Mouse (Mus musculus) heart, postnatal 0 days (tissue): ENCODE measurements at regions not wholly inside any gene's neighbourhood (a gene's known extent, or its start where the extent isn't known, plus 50 kb on each side); places are given as distances from the start of the nearest gene placed in this dataset.

Source experiments
- ATAC-seq: fragments of 200-750 bp; cut with Nextera tagmentation; 2 replicates; pipeline ENCODE4 v1.8.0; 2017; ENCODE audit warnings: low read depth, moderate number of reproducible peaks, moderate library complexity; ENCODE audit not compliant: insufficient read depth
- DNase-seq: peaks from one replicate; pipeline ENCODE4 v3.0.0-alpha.2; 2016; ENCODE audit warnings: low spot score
- H3K27ac ChIP-seq: fragments of 300-500 bp; sonication (generic); 2 replicates; pipeline ENCODE4 v1.5.1; 2014; ENCODE audit warnings: low read depth, mild to moderate bottlenecking
- H3K27me3 ChIP-seq: fragments of 300-500 bp; sonication (generic); 2 replicates; pipeline ENCODE4 v1.6.1; 2014; ENCODE audit warnings: low read length, mixed read lengths; ENCODE audit not compliant: control insufficient read depth, insufficient read depth
- H3K36me3 ChIP-seq: fragments of 300-500 bp; sonication (generic); replicated peaks from 2 replicates; pipeline ENCODE4 v1.6.1; 2014; ENCODE audit warnings: low read length, mixed read lengths; ENCODE audit not compliant: control insufficient read depth, insufficient read depth
- H3K4me1 ChIP-seq: fragments of 300-500 bp; sonication (generic); 2 replicates; pipeline ENCODE4 v1.6.1; 2014; ENCODE audit warnings: antibody characterized with exemption; ENCODE audit not compliant: control insufficient read depth, insufficient read depth
- H3K4me2 ChIP-seq: fragments of 300-500 bp; sonication (generic); 2 replicates; pipeline ENCODE4 v1.6.1; 2014; ENCODE audit warnings: low read depth, mild to moderate bottlenecking, low read length, moderate library complexity
- H3K4me3 ChIP-seq: fragments of 300-500 bp; sonication (generic); 2 replicates; pipeline ENCODE4 v1.5.1; 2014; ENCODE audit warnings: low read depth, low read length
- H3K9ac ChIP-seq: fragments of 300-500 bp; sonication (generic); replicated peaks from 2 replicates; pipeline ENCODE4 v1.6.1; 2014; ENCODE audit warnings: low read depth, low read length, mixed read lengths
- H3K9me3 ChIP-seq: fragments of 300-500 bp; sonication (generic); replicated peaks from 2 replicates; pipeline ENCODE4 v1.6.1; 2016; ENCODE audit warnings: low read length; ENCODE audit not compliant: control insufficient read depth
- CTCF ChIP-seq: IDR thresholded peaks from 2 replicates; pipeline ENCODE4 v1.5.1; 2016; ENCODE audit warnings: antibody characterized with exemption, control low read depth, low read depth
- EP300 ChIP-seq: IDR thresholded peaks from 2 replicates; pipeline ENCODE4 v1.6.1; 2016; ENCODE audit warnings: antibody characterized with exemption, low read depth
- WGBS: fragments of 180-500 bp; shearing (Covaris S2); extraction: QIAGEN DNeasy Blood & Tissue Kit; methylation state at CpG from one replicate; pipeline ENCODE4 v1.1.7; 2014; 5-methylcytosine and 5-hydroxymethylcytosine counted together

- Histone ChIP-seq H3K27ac (no peak overlapping the region), H3K4me3 (no peak overlapping the region), H3K9ac (no peak overlapping the region), H3K9me3 (no peaks in the 10 kb centered on the region), H3K4me2 (no peak overlapping the region), H3K4me1 (0 out of 2 replicates have a peak, but pooled peaks cover 6% of the 10 kb centered on the region), H3K27me3 (no peaks in the 10 kb centered on the region), H3K36me3 (no peaks in the 10 kb centered on the region)
- WGBS = 70% methylated on average over 4 of the region's 4 CpGs
- ATAC-seq (no peak), DNase-seq (no peak)
- TF ChIP-seq CTCF (no peak), EP300 (no peak)
Measured at GRCm38 (mm10) chr15:67048621-67049020, 547.9 kb upstream of the Lrrc6 start.

- H3K4me2 ChIP-seq = no peak overlapping the region
- H3K36me3 ChIP-seq = no peaks in the 10 kb centered on the region
- no peak overlapping the region for H3K4me3 ChIP-seq
- TF ChIP-seq EP300 (no peak), CTCF (no peak)
- H3K9me3 ChIP-seq = no peaks in the 10 kb centered on the region
- H3K27me3 ChIP-seq = no peaks in the 10 kb centered on the region
- no peak overlapping the region for H3K27ac ChIP-seq
- 92% methylated on average over 5 of the region's 5 CpGs for WGBS
- ATAC-seq (no peak), DNase-seq (no peak)
- no peak overlapping the region for H3K9ac ChIP-seq
- 0 out of 2 replicates have a peak, but pooled peaks cover 6% of the 10 kb centered on the region for H3K4me1 ChIP-seq
Measured at GRCm38 (mm10) chr15:67048148-67048547, 547.4 kb upstream of the Lrrc6 start.

GRCm38 (mm10) chr15:67045920-67046804 is 545.5 kb upstream of the Lrrc6 start:
- WGBS = 74% methylated on average over 12 of the region's 12 CpGs
- Histone ChIP-seq H3K36me3 (no peaks in the 10 kb centered on the region), H3K4me3 (no peak overlapping the region), H3K27ac (peak overlapping the region; percentile 34; the same call in 1 of the 2 replicates), H3K4me2 (no peak overlapping the region), H3K9ac (no peak overlapping the region), H3K4me1 (0 out of 2 replicates have a peak, but pooled peaks cover 6% of the 10 kb centered on the region), H3K9me3 (no peaks in the 10 kb centered on the region), H3K27me3 (no peaks in the 10 kb centered on the region)
- DNase-seq (no peak), ATAC-seq (no peak)
- TF ChIP-seq EP300 = no peak
- no peak for TF ChIP-seq CTCF

GRCm38 (mm10) chr15:67045329-67045728 is 544.6 kb upstream of the Lrrc6 start:
- peak; percentile 30; the same call in 1 of the 2 replicates for ATAC-seq
- no peak for TF ChIP-seq CTCF
- no peak for TF ChIP-seq EP300
- WGBS = 49% methylated on average over 3 of the region's 3 CpGs
- Histone ChIP-seq H3K27me3 (no peaks in the 10 kb centered on the region), H3K4me1 (peaks cover 11% of the 10 kb centered on the region), H3K4me2 (no peak overlapping the region), H3K4me3 (no peak overlapping the region), H3K36me3 (no peaks in the 10 kb centered on the region), H3K27ac (peak overlapping the region; percentile 34), H3K9ac (no peak overlapping the region), H3K9me3 (no peaks in the 10 kb centered on the region)
- no peak for DNase-seq

- no peaks in the 10 kb centered on the region for H3K9me3 ChIP-seq
- WGBS = 80% methylated on average over 4 of the region's 4 CpGs
- DNase-seq (no peak), ATAC-seq (no peak)
- H3K9ac ChIP-seq = no peak overlapping the region
- no peaks in the 10 kb centered on the region for H3K27me3 ChIP-seq
- TF ChIP-seq EP300 (no peak), CTCF (no peak)
- H3K36me3 ChIP-seq = no peaks in the 10 kb centered on the region
- H3K27ac ChIP-seq = peak overlapping the region; percentile 6; the same call in 1 of the 2 replicates
- peaks cover 16% of the 10 kb centered on the region for H3K4me1 ChIP-seq
- H3K4me3 ChIP-seq = no peak overlapping the region
- H3K4me2 ChIP-seq = no peak overlapping the region
Measured at GRCm38 (mm10) chr15:67044806-67045205, 544.1 kb upstream of the Lrrc6 start.
